Mouse (Mus musculus) E14TG2a.4 (cell line): ENCODE measurements at regions not wholly inside any gene's neighbourhood (a gene's known extent, or its start where the extent isn't known, plus 50 kb on each side); places are given as distances from the start of the nearest gene placed in this dataset.

ENCODE experiments used
- CTCF ChIP-seq: conservative IDR thresholded peaks from 2 replicates; pipeline ENCODE4 v1.5.1; 2014; ENCODE audit warnings: low read length
- NANOG ChIP-seq: IDR thresholded peaks from 2 replicates; pipeline ENCODE4 v1.6.1; 2014; ENCODE audit warnings: borderline replicate concordance, low read length, mixed read lengths
- POU5F1 ChIP-seq: IDR thresholded peaks from 2 replicates; pipeline ENCODE4 v1.6.1; 2014; ENCODE audit warnings: low read length, borderline replicate concordance

GRCm38 (mm10) chr2:158972178-158972577 is 177.6 kb downstream of the Dhx35 start:
- TF ChIP-seq CTCF (no peak), POU5F1 (no peak), NANOG (no peak)
